ENCODE assay signal across 10 mouse cellular contexts in genomic region chr16:32163392-32163791, GRCm38 (mm10). TPM values are rescaled to one million over a fixed set of nuclear protein-coding genes. Genes with fewer than 3 reads are reported as not detected.
DNase-seq lines count a peak whose midpoint lies in the region; ATAC-seq lines count a peak whose summit lies in the region.
"Had no signal": no experiment of that assay in that cellular context is flagged by ENCODE, and none has a peak within 500 bp of the region (broad histone marks: within the 10 kb centered on the region; RNA-seq: fewer than 3 reads in every experiment).

No protein-coding gene starts in this region.

- peak overlapping the region; percentile 2; the same call in 1 of the 2 replicates for H3K4me3 ChIP-seq in kidney, embryonic 14.5 days (ENCODE audit: low read length)
- no peak overlapping the region for H3K4me3 ChIP-seq in kidney, embryonic 16.5 days (ENCODE audit: low read length)
- no peak overlapping the region for H3K4me3 ChIP-seq in midbrain, embryonic 10.5 days
- H3K4me3 ChIP-seq: forebrain, embryonic 15.5 days had no signal

- DNase-seq in kidney, postnatal 14 days = no peak
- peak; percentile 66 for DNase-seq in thymus, postnatal 25 days
- no peak for DNase-seq in layer of hippocampus, postnatal 14 days (ENCODE audit: low spot score in 2 of 2)
- no peak for DNase-seq in midbrain, embryonic 10.5 days (ENCODE audit: low spot score)
- no peak for DNase-seq in embryo, embryonic 10.5 days (ENCODE audit: low spot score)
- DNase-seq: right cerebral cortex, postnatal 25 days had no signal

- H3K36me3 ChIP-seq in kidney, embryonic 14.5 days (ENCODE audit: control insufficient read depth, insufficient read depth, low read length) = no peaks in the 10 kb centered on the region
- no peaks in the 10 kb centered on the region for H3K36me3 ChIP-seq in kidney, embryonic 16.5 days (ENCODE audit: insufficient read depth, low read length)
- no peaks in the 10 kb centered on the region for H3K36me3 ChIP-seq in midbrain, embryonic 10.5 days
- H3K36me3 ChIP-seq: forebrain, embryonic 15.5 days had no signal

- peak; percentile 40; the same call in 1 of the 2 replicates for ATAC-seq in kidney, embryonic 14.5 days (ENCODE audit: low FRiP score, low TSS enrichment)
- ATAC-seq in kidney, embryonic 16.5 days (ENCODE audit: low FRiP score, low TSS enrichment) = 0 out of 2 replicates have a peak, but pooled peaks have one; percentile 24
- peak; percentile 46 for ATAC-seq in megakaryocyte, adult 5-6 weeks (ENCODE audit: poor library complexity, severe bottlenecking)
- ATAC-seq: forebrain, embryonic 15.5 days had no signal

- H3K4me2 ChIP-seq in kidney, embryonic 14.5 days (replicated peaks; ENCODE audit: low read depth, low read length) = no peak overlapping the region; the same call in 1 of the 2 replicates
- H3K4me2 ChIP-seq in kidney, embryonic 16.5 days (replicated peaks; ENCODE audit: low read depth, low read length) = peak overlapping the region; percentile 62
- H3K4me2 ChIP-seq: forebrain, embryonic 15.5 days had no signal

- H3K27me3 ChIP-seq in kidney, embryonic 14.5 days (ENCODE audit: control insufficient read depth, insufficient read depth, low read length) = no peaks in the 10 kb centered on the region
- peaks cover 3% of the 10 kb centered on the region; the same call in 1 of the 2 replicates for H3K27me3 ChIP-seq in kidney, embryonic 16.5 days (ENCODE audit: insufficient read depth, low read length)
- H3K27me3 ChIP-seq in midbrain, embryonic 10.5 days (ENCODE audit: low read depth, poor library complexity, severe bottlenecking) = peaks cover 27% of the 10 kb centered on the region
- H3K27me3 ChIP-seq: forebrain, embryonic 15.5 days had no signal

- WGBS in kidney, embryonic 14.5 days = 58% methylated on average over 4 of the region's 4 CpGs
- WGBS in kidney, embryonic 16.5 days = 39% methylated on average over 4 of the region's 4 CpGs
- 80% methylated on average over 4 of the region's 4 CpGs for WGBS in midbrain, embryonic 10.5 days

- H3K27ac ChIP-seq in kidney, embryonic 14.5 days (ENCODE audit: low read depth, low read length) = no peak overlapping the region; the same call in 1 of the 2 replicates
- no peak overlapping the region for H3K27ac ChIP-seq in kidney, embryonic 16.5 days (ENCODE audit: low read length)
- no peak overlapping the region for H3K27ac ChIP-seq in midbrain, embryonic 10.5 days (replicated peaks)
- H3K27ac ChIP-seq: forebrain, embryonic 15.5 days had no signal

- H3K4me1 ChIP-seq in kidney, embryonic 14.5 days (ENCODE audit: control insufficient read depth, insufficient read depth, low read length) = 0 out of 2 replicates have a peak, but pooled peaks cover 12% of the 10 kb centered on the region
- H3K4me1 ChIP-seq in kidney, embryonic 16.5 days (ENCODE audit: insufficient read depth, low read length) = peaks cover 13% of the 10 kb centered on the region; the same call in 1 of the 2 replicates
- peaks cover 10% of the 10 kb centered on the region for H3K4me1 ChIP-seq in midbrain, embryonic 10.5 days

- no peak overlapping the region for H3K9ac ChIP-seq in kidney, embryonic 14.5 days (ENCODE audit: low read depth, low read length)
- H3K9ac ChIP-seq in kidney, embryonic 16.5 days (replicated peaks; ENCODE audit: low read length) = no peak overlapping the region
- H3K9ac ChIP-seq: forebrain, embryonic 15.5 days had no signal

- H3K9me3 ChIP-seq in kidney, embryonic 14.5 days (ENCODE audit: control insufficient read depth, low read length) = no peaks in the 10 kb centered on the region
- H3K9me3 ChIP-seq in kidney, embryonic 16.5 days (ENCODE audit: low read length) = no peaks in the 10 kb centered on the region
- no peaks in the 10 kb centered on the region for H3K9me3 ChIP-seq in midbrain, embryonic 10.5 days (replicated peaks)
- H3K9me3 ChIP-seq: forebrain, embryonic 15.5 days had no signal

RNA-seq across cellular contexts. Expression of gene Nrros, which starts 2.0 kb away (rescaled TPM):
- 14.4 and 18.7 TPM in 2 replicates for polyA plus RNA-seq in kidney, embryonic 14.5 days (2014; fragmentation: Nextera tagmentation; extraction: Ambion mirVana)
- 18.1 and 22.2 TPM in 2 replicates for polyA plus RNA-seq in kidney, embryonic 16.5 days (2015; fragmentation: Nextera tagmentation; extraction: Ambion mirVana)
- total RNA-seq in megakaryocyte, adult 5-6 weeks (2015) = 194 and 211 TPM in 2 replicates
- total RNA-seq in megakaryocyte, adult 5-6 weeks (2017) = 134 and 165 TPM in 2 replicates
- 10 to 100 TPM; 10.6 to 11.7 TPM for total RNA-seq in layer of hippocampus, postnatal 14 days (2021)
- 8.9 and 9.1 TPM in 2 replicates for polyA plus RNA-seq in midbrain, embryonic 10.5 days (2016; fragmentation: Nextera tagmentation; extraction: Ambion mirVana)

RNA-seq across cellular contexts. Expression of gene Bex6, which starts 16.2 kb away (rescaled TPM):
- polyA plus RNA-seq in kidney, embryonic 14.5 days (2014; fragmentation: Nextera tagmentation; extraction: Ambion mirVana) = not detected in 2 replicates
- not detected in 2 replicates for polyA plus RNA-seq in kidney, embryonic 16.5 days (2015; fragmentation: Nextera tagmentation; extraction: Ambion mirVana)
- total RNA-seq in megakaryocyte, adult 5-6 weeks (2015) = 57.1 and 61.1 TPM in 2 replicates
- 45.7 and 49.7 TPM in 2 replicates for total RNA-seq in megakaryocyte, adult 5-6 weeks (2017)
- total RNA-seq in layer of hippocampus, postnatal 14 days (2021) = not detected
- polyA plus RNA-seq in midbrain, embryonic 10.5 days (2016; fragmentation: Nextera tagmentation; extraction: Ambion mirVana) = 0.25 TPM in 1 of 2 replicates, not detected in the other
- polyA plus RNA-seq: forebrain, embryonic 15.5 days had no signal
